Mouse (Mus musculus) embryonic facial prominence, embryonic 10.5 days (tissue): Measurements from ENCODE around the gene Ckb. TPM values are rescaled to one million over a fixed set of nuclear protein-coding genes. Genes with fewer than 3 reads are reported as not detected.

Experiments used
- DNase-seq: peaks from one replicate; pipeline ENCODE4 v3.0.0-alpha.2; 2017; ENCODE audit warnings: low spot score
- H3K27ac ChIP-seq: fragments of 300-500 bp; sonication (generic); replicated peaks from 2 replicates; pipeline ENCODE4 v1.5.1; 2016; ENCODE audit warnings: mild to moderate bottlenecking
- H3K27me3 ChIP-seq: fragments of 300-500 bp; sonication (generic); replicated peaks from 2 replicates; pipeline ENCODE4 v1.6.1; 2016; ENCODE audit warnings: low read depth, mild to moderate bottlenecking; ENCODE audit not compliant: poor library complexity, severe bottlenecking
- H3K36me3 ChIP-seq: fragments of 300-500 bp; sonication (generic); replicated peaks from 2 replicates; pipeline ENCODE4 v1.6.1; 2016; ENCODE audit warnings: mild to moderate bottlenecking, moderate library complexity
- H3K4me1 ChIP-seq: fragments of 300-500 bp; sonication (generic); 2 replicates; pipeline ENCODE4 v1.6.1; 2016
- H3K4me3 ChIP-seq: fragments of 300-500 bp; sonication (generic); 2 replicates; pipeline ENCODE4 v1.5.1; 2016; ENCODE audit warnings: mild to moderate bottlenecking, moderate library complexity
- H3K9me3 ChIP-seq: fragments of 300-500 bp; sonication (generic); 2 replicates; pipeline ENCODE4 v1.6.1; 2016; ENCODE audit warnings: mild to moderate bottlenecking
- WGBS: fragments of 180-500 bp; shearing (Covaris S2); methylation state at CpG from one replicate; pipeline ENCODE4 v1.1.7; 2016; 5-methylcytosine and 5-hydroxymethylcytosine counted together
- polyA plus RNA-seq: library from polyadenylated mRNA; unstranded; fragments of >200 nt; fragmentation: Nextera tagmentation; extraction: Ambion mirVana; gene quantifications from 2 replicates; pipeline ENCODE4 v1.2.1, GENCODE M21; 2016

Ckb gene
- polyA plus RNA-seq, 1 experiment from 2014 or later, result 479 TPM

DNA sequence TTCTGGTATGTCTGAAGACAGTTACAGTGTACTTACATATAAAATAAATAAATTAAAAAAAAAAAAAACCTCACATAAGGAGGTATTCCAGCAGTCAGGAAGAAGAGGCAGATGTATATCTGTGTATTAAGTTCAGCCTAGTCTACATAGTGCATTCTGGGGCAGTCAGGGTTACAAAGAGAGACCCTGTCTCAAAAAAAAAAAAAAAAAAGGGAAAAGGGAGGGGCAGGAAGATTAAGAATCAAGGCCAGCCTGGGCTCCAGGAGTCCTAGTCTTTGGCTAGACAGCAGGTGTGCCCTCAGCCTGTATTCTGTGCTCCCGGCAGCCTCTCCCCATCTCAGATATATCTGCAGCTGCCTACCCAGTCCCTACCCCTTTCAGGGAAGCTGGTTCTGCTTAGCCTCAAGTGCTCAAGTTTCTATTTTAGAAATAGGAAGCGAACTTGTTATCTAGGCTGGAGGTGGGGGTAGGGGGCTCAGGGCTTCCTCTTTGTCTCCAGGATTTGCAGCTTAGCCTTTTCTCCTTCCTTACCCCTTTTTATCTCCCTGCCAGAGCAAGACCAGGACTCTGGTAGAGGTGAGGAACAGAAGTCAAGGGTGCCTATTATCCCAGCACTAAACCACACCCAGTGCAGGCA is 2.8 kb upstream of the Ckb start:
- no peaks in the 10 kb centered on the region for H3K9me3 ChIP-seq
- H3K4me1 ChIP-seq, result peaks cover 62% of the 10 kb centered on the region
- 75% methylated on average over 2 of the region's 2 CpGs for WGBS
- H3K4me3 ChIP-seq, result no peak overlapping the region
- DNase-seq, result no peak
- H3K36me3 ChIP-seq, result peaks cover 14% of the 10 kb centered on the region
- no peak overlapping the region for H3K27ac ChIP-seq
- peaks cover 64% of the 10 kb centered on the region for H3K27me3 ChIP-seq

DNA sequence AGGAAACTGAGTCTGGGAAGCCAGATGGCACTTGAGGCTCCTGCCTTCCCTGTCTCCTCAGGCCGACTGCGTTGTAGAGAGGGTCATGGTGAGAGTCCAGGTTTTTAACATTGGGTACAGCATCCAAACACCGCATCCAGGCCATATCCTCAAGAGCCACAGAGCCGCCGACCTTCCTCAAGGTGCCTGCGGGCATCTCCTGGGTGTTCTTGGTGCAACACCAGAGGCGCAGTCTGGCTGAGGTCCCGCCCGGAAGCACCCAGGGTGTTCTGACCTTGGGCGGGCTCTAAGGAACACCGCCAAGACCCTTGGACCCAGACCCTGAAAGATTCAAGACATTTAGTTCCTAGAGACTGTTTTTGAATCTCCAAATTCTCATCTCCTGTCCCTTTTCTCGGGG is 443 bp upstream of the Ckb start:
- no peaks in the 10 kb centered on the region for H3K9me3 ChIP-seq
- peaks cover 20% of the 10 kb centered on the region for H3K36me3 ChIP-seq
- 9% methylated on average over 12 of the region's 12 CpGs for WGBS
- peaks cover 64% of the 10 kb centered on the region for H3K4me1 ChIP-seq
- H3K4me3 ChIP-seq, result peak overlapping the region; percentile 79
- no peak for DNase-seq
- H3K27ac ChIP-seq, result peak overlapping the region; percentile 89
- H3K27me3 ChIP-seq, result peaks cover 77% of the 10 kb centered on the region

DNA sequence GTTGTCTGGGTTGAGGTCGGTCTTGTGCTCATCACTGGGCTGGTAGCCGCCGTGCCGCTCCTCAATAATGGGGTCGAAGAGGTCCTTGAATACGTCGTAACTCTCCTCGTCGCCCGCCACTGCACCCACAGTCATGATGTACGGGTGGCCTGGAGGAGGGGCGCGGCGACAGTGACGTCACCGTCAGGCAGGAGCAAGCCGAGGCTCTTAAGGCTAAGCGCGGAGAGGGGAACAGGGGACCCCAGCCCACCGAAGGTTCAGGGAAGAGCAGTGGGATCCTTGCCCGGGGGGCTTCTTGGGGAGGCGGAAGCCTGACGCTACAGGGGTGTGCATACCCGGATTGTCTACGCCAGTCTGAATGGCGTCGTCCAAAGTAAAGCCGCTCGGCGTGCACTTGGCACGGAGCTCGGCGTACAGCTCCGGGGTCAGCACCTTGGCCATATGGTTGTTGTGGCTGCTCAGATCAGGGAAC is 671 bp downstream of the Ckb start:
- H3K27ac ChIP-seq, result peak overlapping the region; percentile 89
- peak overlapping the region; percentile 79 for H3K4me3 ChIP-seq
- H3K36me3 ChIP-seq, result peaks cover 20% of the 10 kb centered on the region
- no peaks in the 10 kb centered on the region for H3K9me3 ChIP-seq
- peaks cover 76% of the 10 kb centered on the region for H3K27me3 ChIP-seq
- H3K4me1 ChIP-seq, result peaks cover 57% of the 10 kb centered on the region
- WGBS, result under 1% methylated on average over 34 of the region's 34 CpGs
- DNase-seq, result peak; percentile 69

- H3K36me3 ChIP-seq, result peaks cover 20% of the 10 kb centered on the region
- H3K9me3 ChIP-seq, result no peaks in the 10 kb centered on the region
- whole genome bisulfite sequencing, result 1% methylated on average over 35 of the region's 35 CpGs
- H3K4me1 ChIP-seq, result peaks cover 57% of the 10 kb centered on the region
- peak overlapping the region; percentile 89 for H3K27ac ChIP-seq
- peaks cover 71% of the 10 kb centered on the region for H3K27me3 ChIP-seq
- DNase-seq, result peak; percentile 57
- peak overlapping the region; percentile 79 for H3K4me3 ChIP-seq
These were observed 1.2 kb downstream of the Ckb start for GRCm38 (mm10) chr12:111670976-111671375.

- Histone ChIP-seq H3K4me1 (peaks cover 57% of the 10 kb centered on the region), H3K9me3 (no peaks in the 10 kb centered on the region)
These were observed 1.7 kb downstream of the Ckb start for GRCm38 (mm10) chr12:111670371-111670971.

DNA sequence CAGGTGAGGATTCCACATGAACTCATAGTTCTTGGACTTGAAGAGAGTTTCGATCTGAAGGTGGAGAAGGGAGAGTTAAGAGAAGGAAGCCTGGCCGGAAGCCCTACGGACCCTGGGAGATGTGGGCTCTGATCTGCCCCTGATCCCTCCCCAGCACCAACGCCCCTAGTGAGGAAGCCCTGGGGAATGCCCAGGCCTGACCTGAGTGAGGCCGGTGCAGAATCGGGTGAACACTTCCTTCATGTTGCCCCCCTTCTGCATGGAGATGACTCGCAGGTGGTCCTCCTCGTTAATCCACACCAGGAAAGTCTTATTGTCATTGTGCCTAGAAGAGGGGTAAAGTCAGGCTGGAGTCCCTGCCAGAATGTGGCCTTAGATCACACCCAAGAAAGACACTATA is 2.2 kb downstream of the Ckb start:
- peak overlapping the region; percentile 89; the same call in 1 of the 2 replicates for H3K27ac ChIP-seq
- H3K4me3 ChIP-seq, result peak overlapping the region; percentile 79
- H3K27me3 ChIP-seq, result peaks cover 61% of the 10 kb centered on the region
- no peak for DNase-seq
- H3K4me1 ChIP-seq, result peaks cover 57% of the 10 kb centered on the region
- H3K9me3 ChIP-seq, result no peaks in the 10 kb centered on the region
- WGBS, result 57% methylated on average over 8 of the region's 8 CpGs
- H3K36me3 ChIP-seq, result peaks cover 26% of the 10 kb centered on the region

More at GRCm38 (mm10) chr12:111670371-111670971, 1.7 kb downstream of the Ckb start:
- Histone ChIP-seq H3K27me3 (peaks cover 66% of the 10 kb centered on the region), H3K27ac (peak overlapping the region; percentile 89), H3K36me3 (peaks cover 21% of the 10 kb centered on the region), H3K4me3 (peak overlapping the region; percentile 79)
- no peak for DNase-seq
- WGBS, result 3% methylated on average over 29 of the region's 29 CpGs

DNA sequence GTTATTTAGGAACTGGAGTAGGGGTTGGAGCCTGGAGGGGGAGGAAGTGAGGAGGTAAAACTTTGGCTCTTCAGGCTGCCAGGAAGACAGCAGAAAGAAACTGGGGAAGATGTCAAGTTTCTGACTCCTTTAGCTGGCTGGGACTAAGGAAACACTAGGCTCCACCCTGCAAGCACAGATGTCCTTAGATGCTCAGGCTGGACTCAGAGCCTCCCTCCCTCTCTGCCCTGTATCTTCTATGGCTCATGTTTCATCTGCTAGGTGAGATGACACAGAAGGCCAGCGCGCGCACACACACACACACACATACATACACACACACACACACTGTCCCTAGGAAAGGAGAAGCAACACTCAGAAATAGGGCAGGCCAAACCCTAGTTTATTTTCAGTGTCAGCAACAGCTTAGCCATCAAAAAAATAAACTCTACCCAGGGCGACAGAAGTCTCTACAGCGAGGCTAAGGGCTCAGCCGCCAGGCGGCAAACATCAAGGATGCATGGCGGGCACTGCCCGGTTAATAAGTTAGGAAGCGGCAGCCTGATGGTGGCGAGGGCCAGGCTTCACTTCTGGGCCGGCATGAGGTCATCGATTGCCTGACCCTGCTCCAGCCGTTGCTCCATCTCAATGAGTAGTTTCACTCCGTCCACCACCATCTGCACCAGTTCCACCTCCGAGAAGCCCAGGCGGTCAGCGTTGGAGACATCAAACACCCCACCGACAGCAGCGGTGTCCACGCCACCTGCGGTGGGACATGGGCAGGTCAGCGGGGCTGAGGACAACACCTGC is 2.9 kb downstream of the Ckb start:
- H3K36me3 ChIP-seq, result peaks cover 33% of the 10 kb centered on the region
- no peak for DNase-seq
- WGBS, result 64% methylated on average over 23 of the region's 23 CpGs

GRCm38 (mm10) chr12:111668457-111668912 is 3.7 kb downstream of the Ckb start:
- H3K27me3 ChIP-seq, result peaks cover 47% of the 10 kb centered on the region
- H3K9me3 ChIP-seq, result no peaks in the 10 kb centered on the region
- WGBS, result under 1% methylated on average over 8 of the region's 8 CpGs
- peak overlapping the region; percentile 85 for H3K27ac ChIP-seq
- peak overlapping the region; percentile 79 for H3K4me3 ChIP-seq
- H3K36me3 ChIP-seq, result peaks cover 40% of the 10 kb centered on the region
- peak; percentile 92 for DNase-seq
- H3K4me1 ChIP-seq, result peaks cover 63% of the 10 kb centered on the region

More for the DNA sequence above, 2.9 kb downstream of the Ckb start:
- no peaks in the 10 kb centered on the region for H3K9me3 ChIP-seq
- peak overlapping the region; percentile 79 for H3K4me3 ChIP-seq
- H3K27me3 ChIP-seq, result peaks cover 54% of the 10 kb centered on the region
- peaks cover 60% of the 10 kb centered on the region for H3K4me1 ChIP-seq
- H3K27ac ChIP-seq, result peak overlapping the region; percentile 85

GRCm38 (mm10) chr12:111667421-111667820 is 4.7 kb downstream of the Ckb start:
- WGBS, result 90% methylated on average over 5 of the region's 5 CpGs
- Histone ChIP-seq H3K36me3 (peaks cover 41% of the 10 kb centered on the region), H3K9me3 (no peaks in the 10 kb centered on the region), H3K4me3 (no peak overlapping the region), H3K4me1 (peaks cover 61% of the 10 kb centered on the region), H3K27ac (peak overlapping the region; percentile 41; the same call in 1 of the 2 replicates), H3K27me3 (peaks cover 37% of the 10 kb centered on the region)
- no peak for DNase-seq

GRCm38 (mm10) chr12:111666380-111666779 is 5.8 kb downstream of the Ckb start:
- peaks cover 50% of the 10 kb centered on the region for H3K4me1 ChIP-seq
- no peak for DNase-seq
- H3K9me3 ChIP-seq, result no peaks in the 10 kb centered on the region
- peaks cover 26% of the 10 kb centered on the region for H3K27me3 ChIP-seq
- WGBS, result 78% methylated on average over 13 of the region's 13 CpGs
- peaks cover 52% of the 10 kb centered on the region for H3K36me3 ChIP-seq
- no peak overlapping the region for H3K4me3 ChIP-seq
- H3K27ac ChIP-seq, result no peak overlapping the region

DNA sequence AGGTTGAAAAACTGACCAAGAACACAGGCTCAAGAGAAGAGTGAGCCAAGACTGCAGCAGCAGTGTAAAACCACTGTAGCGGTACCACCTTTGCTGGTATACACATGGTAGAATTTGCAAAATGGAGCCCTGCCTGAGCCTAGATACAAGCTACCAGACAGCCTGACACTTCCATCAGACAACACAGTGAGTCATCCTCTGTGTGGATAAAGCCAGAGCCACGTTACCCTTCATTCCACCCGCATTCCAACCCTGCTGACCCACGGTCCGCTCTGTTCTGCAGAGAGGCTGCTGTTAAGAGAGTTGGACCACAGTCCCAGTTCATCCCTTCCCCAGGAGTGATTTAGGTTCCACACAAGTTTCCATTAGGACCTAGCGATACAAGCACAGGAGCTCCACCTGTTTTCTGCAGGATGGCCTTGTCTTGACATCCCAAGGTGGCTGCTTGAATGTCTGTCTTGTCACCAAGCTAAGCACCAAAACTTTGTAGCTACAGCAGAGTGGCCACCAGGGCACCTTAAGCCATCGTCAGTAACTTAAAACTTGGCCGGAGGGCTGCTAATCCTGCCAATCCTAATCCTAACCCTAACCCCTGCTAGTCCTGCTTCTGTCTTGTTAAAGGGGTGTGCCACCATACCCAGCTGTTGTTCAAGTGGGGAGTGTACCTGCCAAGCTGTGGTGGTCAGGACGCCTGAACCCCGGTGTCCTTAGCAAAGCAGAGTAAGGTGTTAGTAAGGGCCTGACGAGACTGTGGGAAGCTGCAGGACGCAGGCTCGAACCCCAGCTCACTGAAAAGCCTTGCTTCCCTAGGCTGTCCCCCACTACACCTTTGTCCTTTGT is 6.9 kb downstream of the Ckb start:
- H3K36me3 ChIP-seq, result peaks cover 54% of the 10 kb centered on the region
- H3K27ac ChIP-seq, result no peak overlapping the region
- peaks cover 39% of the 10 kb centered on the region for H3K4me1 ChIP-seq
- H3K9me3 ChIP-seq, result no peaks in the 10 kb centered on the region
- DNase-seq, result no peak
- H3K27me3 ChIP-seq, result peaks cover 15% of the 10 kb centered on the region
- 88% methylated on average over 13 of the region's 13 CpGs for WGBS
- no peak overlapping the region for H3K4me3 ChIP-seq
